Mouse (Mus musculus): Measurements from ENCODE around the gene Gm9747. TPM values are rescaled to one million over a fixed set of nuclear protein-coding genes. Genes with fewer than 3 reads are reported as not detected.
A peak's percentile ranks its signal among the peaks of the same experiment; 100 is the strongest.

Gene Gm9747
- polyA plus RNA-seq, 1 experiment from 2014 or later, result 40.1 TPM

DNA sequence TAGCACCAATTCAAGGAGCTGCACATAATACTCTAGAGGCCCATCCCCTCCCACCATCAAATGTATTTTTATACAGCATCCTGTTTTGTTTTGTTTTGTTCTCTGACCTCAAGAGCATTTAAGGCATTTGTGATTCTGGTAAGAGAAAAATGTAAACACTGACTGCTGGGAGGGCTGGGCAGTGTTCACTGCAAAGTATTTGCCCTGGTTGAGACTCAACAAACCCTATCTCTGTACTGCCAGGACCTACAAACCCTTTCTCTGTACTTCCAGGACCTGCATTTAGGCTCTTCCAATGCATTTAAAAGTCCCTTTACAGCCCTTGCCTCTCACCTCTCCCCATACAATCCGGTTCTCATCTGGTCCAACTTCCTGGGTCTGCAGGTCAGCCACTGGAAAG is 41.4 kb downstream of the Gm9747 start:
- no peak overlapping the region for H3K9ac ChIP-seq (ENCODE audit: low read length)
- H3K4me3 ChIP-seq (ENCODE audit: control insufficient read depth in 1 of 2, insufficient read depth in 1 of 2, low read depth in 1 of 2, low read length in 2 of 2), result no peak overlapping the region
- H3K9me3 ChIP-seq (ENCODE audit: control insufficient read depth, low read length), result no peaks in the 10 kb centered on the region
- H3K4me1 ChIP-seq (ENCODE audit: control insufficient read depth in 2 of 2, insufficient read depth in 2 of 2, low read length in 2 of 2), result peaks cover 9 to 41% of the 10 kb centered on the region in 2 experiments
- H3K27ac ChIP-seq (replicated peaks in 1 of 2; ENCODE audit: control insufficient read depth in 1 of 2, insufficient read depth in 1 of 2, low read depth in 2 of 2, low read length in 2 of 2), result peak overlapping the region in 1 of 2 experiments; percentile 29; a peak in 1 of 4 replicates
- no peaks in the 10 kb centered on the region for H3K27me3 ChIP-seq (ENCODE audit: control insufficient read depth, insufficient read depth, low read length)
- no peak overlapping the region for H3K4me2 ChIP-seq (ENCODE audit: low read length)
- H3K36me3 ChIP-seq (ENCODE audit: control insufficient read depth, insufficient read depth, low read length), result peaks cover 50% of the 10 kb centered on the region
- ATAC-seq (ENCODE audit: insufficient number of reproducible peaks, insufficient read depth, low FRiP score, low read depth), result no peak
- 41% methylated on average over 1 of the region's 1 CpGs for WGBS

DNA sequence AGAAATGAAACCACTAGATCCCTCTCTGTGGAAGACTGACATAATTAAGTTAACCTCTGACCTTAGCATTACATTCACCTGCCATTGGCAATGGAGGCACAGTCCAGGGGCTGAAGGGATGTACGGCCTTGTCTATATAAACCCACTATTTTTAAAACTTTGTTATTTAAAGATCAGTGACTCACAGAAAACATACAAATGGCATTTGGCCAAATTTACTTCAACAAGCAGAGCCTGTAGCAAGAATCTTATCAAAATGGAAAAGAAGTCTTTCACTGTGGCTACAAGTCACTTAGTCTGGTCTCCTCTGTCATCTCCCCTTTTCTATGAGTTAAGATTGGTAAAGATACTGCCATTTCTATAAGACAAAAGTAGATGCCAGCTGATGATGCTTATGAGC is 46.9 kb downstream of the Gm9747 start:
- no peak overlapping the region for H3K4me3 ChIP-seq (ENCODE audit: control insufficient read depth in 1 of 2, insufficient read depth in 1 of 2, low read depth in 1 of 2, low read length in 2 of 2)
- H3K4me1 ChIP-seq (ENCODE audit: control insufficient read depth in 2 of 2, insufficient read depth in 2 of 2, low read length in 2 of 2), result peaks cover 5 to 34% of the 10 kb centered on the region in 2 experiments; a peak in 3 of 4 replicates
- no peak overlapping the region for H3K4me2 ChIP-seq (ENCODE audit: low read length)
- H3K36me3 ChIP-seq (ENCODE audit: control insufficient read depth, insufficient read depth, low read length), result peaks cover 36% of the 10 kb centered on the region
- H3K9ac ChIP-seq (ENCODE audit: low read length), result no peak overlapping the region
- no peaks in the 10 kb centered on the region for H3K9me3 ChIP-seq (ENCODE audit: control insufficient read depth, low read length)
- ATAC-seq (ENCODE audit: insufficient number of reproducible peaks, insufficient read depth, low FRiP score, low read depth), result no peak
- H3K27me3 ChIP-seq (ENCODE audit: control insufficient read depth, insufficient read depth, low read length), result no peaks in the 10 kb centered on the region
- H3K27ac ChIP-seq (replicated peaks in 1 of 2; ENCODE audit: control insufficient read depth in 1 of 2, insufficient read depth in 1 of 2, low read depth in 2 of 2, low read length in 2 of 2), result peak overlapping the region in 1 of 2 experiments; percentile 24; a peak in 1 of 4 replicates
- 8% methylated on average over 1 of the region's 1 CpGs for WGBS

DNA sequence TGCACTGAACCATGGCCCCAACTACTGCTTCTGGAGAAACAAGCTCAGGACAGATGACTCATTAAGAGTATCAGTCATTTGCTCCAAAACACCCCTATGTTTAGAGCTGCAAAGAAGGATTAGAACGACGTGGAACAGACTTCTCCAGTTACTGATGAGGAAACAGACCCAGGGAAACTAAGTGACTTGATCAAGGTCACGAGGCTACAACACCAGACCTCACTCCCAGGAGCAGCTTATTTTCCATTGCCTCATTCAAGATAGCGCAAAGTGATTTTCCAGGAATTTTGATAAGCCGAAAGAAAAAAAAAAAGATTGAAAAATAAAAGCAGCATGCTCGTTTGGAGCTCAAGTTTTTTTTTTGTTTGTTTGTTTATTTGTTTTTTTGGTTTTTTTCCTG is 48.9 kb downstream of the Gm9747 start:
- WGBS, result 11% methylated on average over 6 of the region's 6 CpGs
- Histone ChIP-seq H3K4me1 (ENCODE audit: control insufficient read depth in 2 of 2, insufficient read depth in 2 of 2, low read length in 2 of 2) (peaks cover 5 to 28% of the 10 kb centered on the region in 2 experiments; a peak in 3 of 4 replicates), H3K27ac (replicated peaks in 1 of 2; ENCODE audit: control insufficient read depth in 1 of 2, insufficient read depth in 1 of 2, low read depth in 2 of 2, low read length in 2 of 2) (peak overlapping the region; percentile 84 to 92), H3K27me3 (ENCODE audit: control insufficient read depth, insufficient read depth, low read length) (no peaks in the 10 kb centered on the region), H3K9me3 (ENCODE audit: control insufficient read depth, low read length) (no peaks in the 10 kb centered on the region), H3K4me3 (ENCODE audit: control insufficient read depth in 1 of 2, insufficient read depth in 1 of 2, low read depth in 1 of 2, low read length in 2 of 2) (no peak overlapping the region), H3K4me2 (ENCODE audit: low read length) (peak overlapping the region; percentile 73), H3K9ac (ENCODE audit: low read length) (no peak overlapping the region), H3K36me3 (ENCODE audit: control insufficient read depth, insufficient read depth, low read length) (peaks cover 29% of the 10 kb centered on the region)
- no peak for ATAC-seq (ENCODE audit: insufficient number of reproducible peaks, insufficient read depth, low FRiP score, low read depth)

DNA sequence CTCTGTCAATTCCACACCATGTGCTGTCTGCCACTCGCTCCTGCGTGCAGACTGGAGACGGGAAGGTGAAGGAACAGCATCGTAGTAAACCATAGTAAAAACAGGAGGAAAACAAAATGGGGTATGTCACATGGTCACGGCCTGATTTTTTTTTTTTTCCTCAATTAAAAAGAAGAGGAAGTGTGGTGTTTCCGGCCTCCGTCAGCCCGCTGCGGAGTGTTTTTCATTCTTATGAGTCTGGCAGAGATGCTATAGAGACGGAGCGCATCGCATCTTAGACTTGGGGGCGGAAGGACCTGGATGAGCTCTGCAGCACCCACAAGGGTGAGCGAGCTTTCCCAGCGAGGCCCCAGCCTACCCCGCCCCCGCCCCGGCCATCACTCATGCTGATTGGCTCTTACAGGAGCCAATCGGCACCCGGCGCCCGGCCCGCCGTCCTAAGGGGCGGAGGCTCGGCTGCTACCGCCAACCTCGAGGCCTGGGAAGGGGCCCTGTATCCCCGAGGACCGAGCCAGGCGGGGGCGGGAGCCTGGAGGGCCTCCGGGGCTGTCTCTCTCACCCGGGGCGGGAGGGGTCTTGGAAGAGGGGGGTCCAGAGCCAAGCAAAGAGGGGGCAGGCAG is 50.2 kb downstream of the Gm9747 start:
- H3K9me3 ChIP-seq (ENCODE audit: control insufficient read depth, low read length), result no peaks in the 10 kb centered on the region
- peak overlapping the region; percentile 96 for H3K9ac ChIP-seq (ENCODE audit: low read length)
- peak; percentile 96 for ATAC-seq (ENCODE audit: insufficient number of reproducible peaks, insufficient read depth, low FRiP score, low read depth)
- under 1% methylated on average over 35 of the region's 35 CpGs for WGBS
- 0 out of 2 replicates have a peak, but pooled peaks cover 3% of the 10 kb centered on the region for H3K27me3 ChIP-seq (ENCODE audit: control insufficient read depth, insufficient read depth, low read length)
- H3K36me3 ChIP-seq (ENCODE audit: control insufficient read depth, insufficient read depth, low read length), result peaks cover 29% of the 10 kb centered on the region
- H3K4me3 ChIP-seq (ENCODE audit: control insufficient read depth in 1 of 2, insufficient read depth in 1 of 2, low read depth in 1 of 2, low read length in 2 of 2), result peak overlapping the region; percentile 55 to 78
- H3K27ac ChIP-seq (replicated peaks in 1 of 2; ENCODE audit: control insufficient read depth in 1 of 2, insufficient read depth in 1 of 2, low read depth in 2 of 2, low read length in 2 of 2), result peak overlapping the region; percentile 92 to 99
- peaks cover 11 to 36% of the 10 kb centered on the region in 2 experiments for H3K4me1 ChIP-seq (ENCODE audit: control insufficient read depth in 2 of 2, insufficient read depth in 2 of 2, low read length in 2 of 2)
- H3K4me2 ChIP-seq (ENCODE audit: low read length), result peak overlapping the region; percentile 73

DNA sequence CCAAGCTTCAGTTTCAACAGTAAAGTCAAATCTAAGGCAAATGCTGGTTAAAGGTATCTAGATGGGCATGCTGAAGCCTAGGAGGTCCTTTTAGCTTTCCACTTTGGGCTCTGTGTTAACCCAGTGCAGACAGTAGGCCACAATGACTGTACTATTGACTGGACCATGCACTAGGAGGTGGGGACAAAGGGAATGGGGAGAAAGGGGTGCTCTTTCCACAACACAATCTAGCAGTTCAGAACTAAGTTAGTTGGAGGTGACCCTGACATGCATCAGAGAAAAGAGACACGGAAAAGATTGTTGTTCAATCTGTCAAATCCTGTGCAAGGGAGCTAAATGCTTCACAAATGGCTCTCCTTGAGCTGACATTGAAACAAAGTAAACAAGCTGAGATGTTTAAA is 51.0 kb downstream of the Gm9747 start:
- peak overlapping the region; percentile 55 to 78 for H3K4me3 ChIP-seq (ENCODE audit: control insufficient read depth in 1 of 2, insufficient read depth in 1 of 2, low read depth in 1 of 2, low read length in 2 of 2)
- no peak for ATAC-seq (ENCODE audit: insufficient number of reproducible peaks, insufficient read depth, low FRiP score, low read depth)
- peak overlapping the region; percentile 96 for H3K9ac ChIP-seq (ENCODE audit: low read length)
- H3K4me1 ChIP-seq (ENCODE audit: control insufficient read depth in 2 of 2, insufficient read depth in 2 of 2, low read length in 2 of 2), result peaks cover 17 to 43% of the 10 kb centered on the region in 2 experiments
- H3K27me3 ChIP-seq (ENCODE audit: control insufficient read depth, insufficient read depth, low read length), result 0 out of 2 replicates have a peak, but pooled peaks cover 8% of the 10 kb centered on the region
- H3K9me3 ChIP-seq (ENCODE audit: control insufficient read depth, low read length), result no peaks in the 10 kb centered on the region
- H3K36me3 ChIP-seq (ENCODE audit: control insufficient read depth, insufficient read depth, low read length), result peaks cover 28% of the 10 kb centered on the region
- H3K4me2 ChIP-seq (ENCODE audit: low read length), result peak overlapping the region; percentile 73
- 16% methylated on average over 1 of the region's 1 CpGs for WGBS
- H3K27ac ChIP-seq (replicated peaks in 1 of 2; ENCODE audit: control insufficient read depth in 1 of 2, insufficient read depth in 1 of 2, low read depth in 2 of 2, low read length in 2 of 2), result peak overlapping the region; percentile 92 to 99

DNA sequence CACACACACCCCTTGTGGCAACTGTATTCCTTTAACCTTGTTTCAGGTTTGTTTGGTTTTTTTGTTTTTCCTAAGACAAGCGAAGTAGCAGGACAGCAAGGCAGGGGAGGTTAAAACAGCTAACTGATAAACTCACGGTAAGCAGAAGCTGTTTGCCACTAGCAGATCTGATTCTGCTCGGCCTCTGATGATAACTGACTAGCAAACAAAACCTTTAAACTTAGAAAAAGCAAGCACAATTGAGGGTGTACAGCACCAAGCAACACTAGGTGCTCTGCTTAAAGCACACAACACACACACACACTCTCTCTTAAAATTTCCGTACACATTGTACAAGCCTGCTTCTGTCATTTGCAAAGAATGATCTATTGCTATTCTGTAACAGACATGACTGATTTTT is 51.5 kb downstream of the Gm9747 start:
- peak overlapping the region; percentile 92 to 99 for H3K27ac ChIP-seq (replicated peaks in 1 of 2; ENCODE audit: control insufficient read depth in 1 of 2, insufficient read depth in 1 of 2, low read depth in 2 of 2, low read length in 2 of 2)
- peak overlapping the region; percentile 96 for H3K9ac ChIP-seq (ENCODE audit: low read length)
- H3K4me1 ChIP-seq (ENCODE audit: control insufficient read depth in 2 of 2, insufficient read depth in 2 of 2, low read length in 2 of 2), result peaks cover 20 to 43% of the 10 kb centered on the region in 2 experiments
- no peaks in the 10 kb centered on the region for H3K9me3 ChIP-seq (ENCODE audit: control insufficient read depth, low read length)
- no peak for ATAC-seq (ENCODE audit: insufficient number of reproducible peaks, insufficient read depth, low FRiP score, low read depth)
- 18% methylated on average over 4 of the region's 4 CpGs for WGBS
- peak overlapping the region; percentile 73 for H3K4me2 ChIP-seq (ENCODE audit: low read length)
- H3K36me3 ChIP-seq (ENCODE audit: control insufficient read depth, insufficient read depth, low read length), result peaks cover 26% of the 10 kb centered on the region
- H3K4me3 ChIP-seq (ENCODE audit: control insufficient read depth in 1 of 2, insufficient read depth in 1 of 2, low read depth in 1 of 2, low read length in 2 of 2), result peak overlapping the region; percentile 55 to 78
- H3K27me3 ChIP-seq (ENCODE audit: control insufficient read depth, insufficient read depth, low read length), result 0 out of 2 replicates have a peak, but pooled peaks cover 11% of the 10 kb centered on the region
